Mouse (Mus musculus): ENCODE measurements around the gene Pparg. TPM values are rescaled to one million over a fixed set of nuclear protein-coding genes. Genes with fewer than 3 reads are reported as not detected.

Pparg gene
- polyA plus RNA-seq, 1 experiment = 9.0 TPM

DNA sequence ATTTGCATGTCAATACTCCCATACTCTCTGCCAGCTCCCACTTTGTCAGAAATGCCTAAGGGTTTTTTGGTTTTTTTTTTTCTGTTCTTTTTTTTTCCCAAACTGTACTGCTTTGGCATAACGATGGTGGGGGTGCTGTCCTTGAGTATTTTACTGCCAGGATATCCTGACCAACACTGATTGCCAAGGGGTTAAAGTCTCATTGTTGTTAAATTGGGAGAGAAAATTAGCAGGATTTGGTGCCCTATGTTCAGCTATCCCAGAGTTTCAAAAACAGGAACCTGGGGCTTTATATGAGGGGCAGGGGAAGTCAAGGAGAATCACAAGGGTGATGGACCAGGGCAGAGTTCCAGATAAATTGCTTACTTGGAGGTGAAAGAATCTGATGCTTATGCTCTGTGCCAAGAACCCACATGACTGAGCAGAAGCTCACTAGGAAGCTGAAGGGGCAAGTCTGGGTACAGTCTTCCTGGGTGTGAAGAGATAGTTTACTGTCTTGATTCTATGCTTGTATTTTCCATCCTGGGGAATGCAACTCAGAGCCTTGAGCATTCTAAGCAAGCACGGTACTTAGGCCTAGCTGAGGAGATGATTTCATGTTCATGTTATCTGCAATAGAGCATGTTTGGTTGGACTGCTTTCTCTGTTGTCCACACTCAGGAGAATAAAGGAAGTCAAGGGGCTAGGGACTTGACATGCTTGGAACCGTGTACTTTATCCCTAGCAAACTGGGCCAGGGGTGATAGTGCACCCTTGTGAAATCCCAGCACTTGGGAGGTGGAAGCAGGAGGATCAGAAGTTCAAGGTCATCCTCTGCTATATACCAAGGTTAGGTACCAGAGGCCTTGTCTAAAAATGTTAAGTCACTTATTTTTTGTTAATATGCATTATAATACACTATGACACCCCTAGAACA lies 109.2 kb downstream of the Pparg start:
- Histone ChIP-seq H3K27ac (ENCODE audit: insufficient read depth, low read length) (no peak overlapping the region), H3K4me1 (ENCODE audit: control insufficient read depth, insufficient read depth, low read length) (no peaks in the 10 kb centered on the region; the same call in 1 of the 2 replicates), H3K4me3 (ENCODE audit: insufficient read depth, low read length) (no peak overlapping the region)
- TF ChIP-seq POLR2A (IDR thresholded peaks at IDR 0.05; ENCODE audit: extremely low read depth, insufficient read depth, low read length) (no peak), CTCF (IDR thresholded peaks at IDR 0.05; ENCODE audit: extremely low read depth, insufficient read depth, low read length) (no peak)

DNA sequence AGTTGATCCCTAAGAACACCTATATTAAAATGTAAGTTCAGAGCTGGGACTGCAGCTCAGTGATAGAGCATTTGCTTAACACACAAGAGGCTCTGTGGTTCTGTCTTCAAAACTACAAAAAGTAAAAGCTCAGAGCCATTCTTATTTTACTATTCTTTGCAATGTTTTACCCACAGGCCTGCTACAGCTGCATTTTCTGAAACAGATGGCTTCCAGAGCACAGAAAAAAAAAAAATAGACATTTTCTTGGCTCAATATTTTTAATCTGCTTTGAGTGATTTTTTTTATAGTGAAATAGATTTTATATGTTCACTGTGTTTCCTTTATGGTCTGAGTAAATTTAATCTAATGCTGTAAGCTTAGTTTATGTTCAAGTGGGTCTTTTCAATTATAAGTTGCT lies 111.2 kb downstream of the Pparg start:
- Histone ChIP-seq H3K27ac (ENCODE audit: insufficient read depth, low read length) (no peak overlapping the region), H3K4me1 (ENCODE audit: control insufficient read depth, insufficient read depth, low read length) (no peaks in the 10 kb centered on the region; the same call in 1 of the 2 replicates), H3K4me3 (ENCODE audit: insufficient read depth, low read length) (no peak overlapping the region)
- TF ChIP-seq CTCF (IDR thresholded peaks at IDR 0.05; ENCODE audit: extremely low read depth, insufficient read depth, low read length) (no peak), POLR2A (IDR thresholded peaks at IDR 0.05; ENCODE audit: extremely low read depth, insufficient read depth, low read length) (no peak)

- TF ChIP-seq CTCF (IDR thresholded peaks at IDR 0.05; ENCODE audit: extremely low read depth, insufficient read depth, low read length) = no peak
- H3K4me3 ChIP-seq (ENCODE audit: insufficient read depth, low read length) = no peak overlapping the region
- H3K27ac ChIP-seq (ENCODE audit: insufficient read depth, low read length) = no peak overlapping the region
- peaks cover 2% of the 10 kb centered on the region; the same call in 1 of the 2 replicates for H3K4me1 ChIP-seq (ENCODE audit: control insufficient read depth, insufficient read depth, low read length)
Observed at GRCm38 (mm10) chr6:115477081-115477695, 116.4 kb downstream of the Pparg start.

DNA sequence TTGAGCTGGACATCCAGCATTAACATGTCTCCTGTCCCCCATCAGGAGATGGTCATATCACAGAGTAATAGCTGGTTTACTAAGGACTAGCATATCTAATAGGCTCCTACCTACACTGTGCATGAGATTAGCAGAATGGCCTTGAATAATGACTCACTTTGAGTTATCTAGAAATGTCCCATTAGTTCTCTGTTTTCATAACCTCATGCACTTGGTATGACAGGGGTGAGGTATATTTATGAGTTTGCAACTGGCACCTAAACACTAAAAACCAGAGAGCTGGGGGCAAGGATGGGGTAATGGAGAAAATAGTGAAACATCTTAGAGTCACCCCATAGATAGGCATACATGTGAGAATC lies 119.2 kb downstream of the Pparg start:
- H3K4me1 ChIP-seq (ENCODE audit: control insufficient read depth, insufficient read depth, low read length) = peaks cover 2% of the 10 kb centered on the region; the same call in 1 of the 2 replicates
- H3K27ac ChIP-seq (ENCODE audit: insufficient read depth, low read length) = no peak overlapping the region
- TF ChIP-seq POLR2A (IDR thresholded peaks at IDR 0.05; ENCODE audit: extremely low read depth, insufficient read depth, low read length) (no peak), CTCF (IDR thresholded peaks at IDR 0.05; ENCODE audit: extremely low read depth, insufficient read depth, low read length) (no peak)
- no peak overlapping the region for H3K4me3 ChIP-seq (ENCODE audit: insufficient read depth, low read length)

- TF ChIP-seq CTCF (IDR thresholded peaks at IDR 0.05; ENCODE audit: extremely low read depth, insufficient read depth, low read length) (no peak), POLR2A (IDR thresholded peaks at IDR 0.05; ENCODE audit: extremely low read depth, insufficient read depth, low read length) (no peak)
- peaks cover 2% of the 10 kb centered on the region; the same call in 1 of the 2 replicates for H3K4me1 ChIP-seq (ENCODE audit: control insufficient read depth, insufficient read depth, low read length)
- H3K4me3 ChIP-seq (ENCODE audit: insufficient read depth, low read length) = no peak overlapping the region
- H3K27ac ChIP-seq (ENCODE audit: insufficient read depth, low read length) = no peak overlapping the region
Observed at GRCm38 (mm10) chr6:115480322-115481017, 119.7 kb downstream of the Pparg start.

DNA sequence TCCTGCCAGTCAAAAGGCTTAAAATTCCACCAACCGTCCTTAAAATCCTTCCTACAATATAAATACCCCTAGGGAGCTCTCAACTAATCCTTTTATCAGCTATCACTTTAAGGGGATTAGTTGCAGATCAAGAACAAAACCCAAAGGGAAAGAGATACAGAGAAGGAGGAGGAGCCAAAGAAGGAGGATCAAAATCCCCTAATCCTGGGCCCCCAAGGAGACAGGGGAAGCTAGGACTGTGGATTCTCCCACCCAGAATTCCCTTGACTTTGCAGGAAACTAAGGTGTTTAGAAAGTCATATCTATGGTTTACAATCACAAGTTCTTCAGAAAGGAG lies 120.2 kb downstream of the Pparg start:
- TF ChIP-seq POLR2A (IDR thresholded peaks at IDR 0.05; ENCODE audit: extremely low read depth, insufficient read depth, low read length) (no peak), CTCF (IDR thresholded peaks at IDR 0.05; ENCODE audit: extremely low read depth, insufficient read depth, low read length) (no peak)
- Histone ChIP-seq H3K4me1 (ENCODE audit: control insufficient read depth, insufficient read depth, low read length) (peaks cover 2% of the 10 kb centered on the region; the same call in 1 of the 2 replicates), H3K4me3 (ENCODE audit: insufficient read depth, low read length) (no peak overlapping the region), H3K27ac (ENCODE audit: insufficient read depth, low read length) (no peak overlapping the region)

DNA sequence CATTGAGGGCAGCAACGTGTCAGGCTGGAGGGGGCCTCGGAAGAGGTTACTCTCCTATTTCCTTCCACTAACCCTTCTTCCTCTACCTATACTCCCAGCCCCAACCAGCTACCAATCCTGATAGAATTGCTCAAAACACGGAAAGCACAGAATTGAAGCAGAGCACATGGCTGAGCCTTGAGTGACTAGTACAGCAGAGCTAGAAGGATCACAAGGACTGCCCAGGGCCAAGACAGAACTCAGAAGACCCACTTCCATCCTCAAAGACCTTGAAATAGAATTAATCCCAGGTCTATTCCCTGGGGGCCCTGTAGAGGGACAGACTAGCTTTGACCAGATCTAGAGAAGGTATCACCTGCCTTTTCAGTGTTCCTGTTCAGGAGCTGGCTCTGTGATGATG lies 120.9 kb downstream of the Pparg start:
- TF ChIP-seq CTCF (IDR thresholded peaks at IDR 0.05; ENCODE audit: extremely low read depth, insufficient read depth, low read length) = no peak
- TF ChIP-seq POLR2A (IDR thresholded peaks at IDR 0.05; ENCODE audit: extremely low read depth, insufficient read depth, low read length) = no peak
- Histone ChIP-seq H3K4me3 (ENCODE audit: insufficient read depth, low read length) (no peak overlapping the region), H3K27ac (ENCODE audit: insufficient read depth, low read length) (no peak overlapping the region), H3K4me1 (ENCODE audit: control insufficient read depth, insufficient read depth, low read length) (peaks cover 2% of the 10 kb centered on the region; the same call in 1 of the 2 replicates)

- H3K27ac ChIP-seq (ENCODE audit: insufficient read depth, low read length) = no peak overlapping the region
- H3K4me1 ChIP-seq (ENCODE audit: control insufficient read depth, insufficient read depth, low read length) = no peaks in the 10 kb centered on the region
- H3K4me3 ChIP-seq (ENCODE audit: insufficient read depth, low read length) = no peak overlapping the region
- no peak for TF ChIP-seq POLR2A (IDR thresholded peaks at IDR 0.05; ENCODE audit: extremely low read depth, insufficient read depth, low read length)
Observed at GRCm38 (mm10) chr6:115485635-115486034, 124.9 kb downstream of the Pparg start.

- Histone ChIP-seq H3K4me1 (ENCODE audit: control insufficient read depth, insufficient read depth, low read length) (peaks cover 4% of the 10 kb centered on the region), H3K4me3 (ENCODE audit: insufficient read depth, low read length) (no peak overlapping the region), H3K27ac (ENCODE audit: insufficient read depth, low read length) (no peak overlapping the region)
- TF ChIP-seq CTCF (IDR thresholded peaks at IDR 0.05; ENCODE audit: extremely low read depth, insufficient read depth, low read length) = no peak
- TF ChIP-seq POLR2A (IDR thresholded peaks at IDR 0.05; ENCODE audit: extremely low read depth, insufficient read depth, low read length) = no peak
Observed at GRCm38 (mm10) chr6:115489831-115490230, 129.1 kb downstream of the Pparg start.
